9 mouse cellular contexts compared by ENCODE assay signal in the genomic region with DNA sequence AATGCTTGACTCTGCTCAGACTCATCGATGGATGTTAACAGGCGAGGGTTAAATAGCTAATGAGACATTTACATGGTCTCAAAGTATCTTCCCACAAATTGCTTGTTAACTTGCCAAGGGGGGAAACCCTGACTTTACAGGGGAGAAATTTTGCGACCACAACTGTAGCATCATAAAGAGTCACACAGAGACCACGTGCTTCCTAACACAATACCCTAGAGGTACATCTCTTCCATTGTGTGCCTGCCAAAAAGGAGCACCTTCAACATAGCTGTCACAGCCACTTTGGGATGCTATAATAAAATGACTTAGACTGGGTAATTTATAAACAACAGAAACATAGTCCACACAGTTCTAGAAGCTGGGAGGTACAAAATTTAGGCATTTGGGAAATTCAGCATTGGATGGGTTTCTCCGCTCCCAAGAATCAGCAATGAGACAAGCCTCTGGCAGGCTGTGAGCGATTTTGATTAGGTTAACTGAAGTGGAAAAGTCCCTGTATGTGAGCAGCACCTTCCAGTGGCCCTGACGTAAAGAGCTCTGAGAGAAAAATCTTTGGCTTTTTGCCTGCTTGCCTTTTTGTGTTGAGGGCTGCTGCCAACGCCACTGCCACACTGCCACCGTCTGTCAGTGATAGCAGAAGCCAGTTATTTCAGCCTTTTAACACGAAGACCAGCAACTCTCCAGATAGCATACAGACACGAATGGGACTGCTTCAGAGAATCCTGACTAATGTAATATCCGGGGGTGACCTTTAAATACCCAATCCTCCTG. TPM values are rescaled to one million over a fixed set of nuclear protein-coding genes. Genes with fewer than 3 reads are reported as not detected.
DNase-seq lines count a peak whose midpoint lies in the region; ATAC-seq and TF ChIP-seq lines count a peak whose summit lies in the region.
"Had no signal": no experiment of that assay in that cellular context is flagged by ENCODE, and none has a peak within 500 bp of the region (broad histone marks: within the 10 kb centered on the region; RNA-seq: fewer than 3 reads in every experiment).

No protein-coding gene starts in this region.

- TF ChIP-seq POLR2A in limb, embryonic 14.5 days (IDR thresholded peaks at IDR 0.05; ENCODE audit: borderline replicate concordance, extremely low read depth, insufficient read depth, insufficient read length) = no peak

- no peak overlapping the region for H3K27ac ChIP-seq in limb, embryonic 14.5 days (replicated peaks; ENCODE audit: low read depth, low read length)
- H3K27ac ChIP-seq in limb, embryonic 10.5 days = no peak overlapping the region
- H3K27ac ChIP-seq in neural tube, embryonic 14.5 days (ENCODE audit: low read depth, low read length) = no peak overlapping the region
- H3K27ac ChIP-seq: liver, embryonic 13.5 days had no signal

- H3K9me3 ChIP-seq in limb, embryonic 14.5 days (ENCODE audit: control insufficient read depth, low read length) = no peaks in the 10 kb centered on the region
- no peaks in the 10 kb centered on the region for H3K9me3 ChIP-seq in limb, embryonic 10.5 days (replicated peaks)
- H3K9me3 ChIP-seq in neural tube, embryonic 14.5 days (ENCODE audit: control insufficient read depth, low read length) = no peaks in the 10 kb centered on the region
- H3K9me3 ChIP-seq: liver, embryonic 13.5 days had no signal

- ATAC-seq in limb, embryonic 14.5 days (ENCODE audit: low FRiP score, low read depth) = no peak
- peak; percentile 60; the same call in 1 of the 2 replicates for ATAC-seq in neural tube, embryonic 14.5 days (ENCODE audit: low read depth)
- no peak for ATAC-seq in monocyte, adult 5-6 weeks (replicated peaks; ENCODE audit: insufficient number of reproducible peaks, low FRiP score, low TSS enrichment, poor library complexity, severe bottlenecking)

- WGBS in limb, embryonic 14.5 days = 60% methylated on average over 12 of the region's 12 CpGs
- 78% methylated on average over 12 of the region's 12 CpGs for WGBS in limb, embryonic 10.5 days
- 52% methylated on average over 12 of the region's 12 CpGs for WGBS in neural tube, embryonic 14.5 days

- H3K4me1 ChIP-seq in limb, embryonic 14.5 days (ENCODE audit: control insufficient read depth, insufficient read depth, low read length) = no peaks in the 10 kb centered on the region
- no peaks in the 10 kb centered on the region for H3K4me1 ChIP-seq in limb, embryonic 10.5 days
- H3K4me1 ChIP-seq in neural tube, embryonic 14.5 days (ENCODE audit: control insufficient read depth, insufficient read depth, low read length) = no peaks in the 10 kb centered on the region
- H3K4me1 ChIP-seq: liver, embryonic 13.5 days had no signal

- peak; percentile 3 to 26 for DNase-seq in frontal cortex, postnatal 36 days (ENCODE audit: low spot score in 2 of 2)
- no peak for DNase-seq in frontal cortex, postnatal 14 days (ENCODE audit: low spot score in 2 of 2)
- DNase-seq in limb, embryonic 14.5 days (ENCODE audit: low spot score) = peak; percentile 21
- DNase-seq in limb, embryonic 10.5 days (ENCODE audit: low spot score) = no peak
- peak; percentile 73 for DNase-seq in cerebellum, adult 9-10 months
- DNase-seq in gastrocnemius, adult 8-10 months (ENCODE audit: low spot score in 2 of 2) = no peak
- DNase-seq: liver, embryonic 13.5 days had no signal

- no peaks in the 10 kb centered on the region for H3K27me3 ChIP-seq in limb, embryonic 14.5 days (ENCODE audit: control insufficient read depth, insufficient read depth, low read length)
- H3K27me3 ChIP-seq in limb, embryonic 10.5 days (ENCODE audit: low read depth, poor library complexity, severe bottlenecking) = peaks cover 21% of the 10 kb centered on the region
- no peaks in the 10 kb centered on the region for H3K27me3 ChIP-seq in neural tube, embryonic 14.5 days (ENCODE audit: control insufficient read depth, insufficient read depth, low read length)
- H3K27me3 ChIP-seq: liver, embryonic 13.5 days had no signal

- no peak overlapping the region for H3K4me3 ChIP-seq in limb, embryonic 14.5 days (replicated peaks; ENCODE audit: low read length)
- H3K4me3 ChIP-seq in limb, embryonic 10.5 days = no peak overlapping the region
- H3K4me3 ChIP-seq in neural tube, embryonic 14.5 days (ENCODE audit: low read depth, low read length) = no peak overlapping the region
- H3K4me3 ChIP-seq: liver, embryonic 13.5 days had no signal

- no peak overlapping the region for H3K9ac ChIP-seq in limb, embryonic 14.5 days (ENCODE audit: low read depth, low read length, severe bottlenecking)
- H3K9ac ChIP-seq in neural tube, embryonic 14.5 days (replicated peaks; ENCODE audit: low read depth, low read length) = no peak overlapping the region
- H3K9ac ChIP-seq: liver, embryonic 13.5 days had no signal

- H3K4me2 ChIP-seq in limb, embryonic 14.5 days (replicated peaks; ENCODE audit: low read depth, low read length, severe bottlenecking) = no peak overlapping the region
- H3K4me2 ChIP-seq in neural tube, embryonic 14.5 days (ENCODE audit: low read depth, low read length) = no peak overlapping the region
- H3K4me2 ChIP-seq: liver, embryonic 13.5 days had no signal

- H3K36me3 ChIP-seq in limb, embryonic 14.5 days (ENCODE audit: control insufficient read depth, insufficient read depth, low read length) = no peaks in the 10 kb centered on the region
- peaks cover 5% of the 10 kb centered on the region for H3K36me3 ChIP-seq in limb, embryonic 10.5 days
- no peaks in the 10 kb centered on the region for H3K36me3 ChIP-seq in neural tube, embryonic 14.5 days (ENCODE audit: control insufficient read depth, insufficient read depth, low read length)
- H3K36me3 ChIP-seq: liver, embryonic 13.5 days had no signal

RNA-seq across cellular contexts. Expression of a gene that starts 27.8 kb away (rescaled TPM):
- polyA plus RNA-seq in limb, embryonic 14.5 days (2012; rRNA removed) = 26.1 and 29.2 TPM in 2 replicates
- polyA plus RNA-seq in limb, embryonic 14.5 days (2014; fragmentation: Nextera tagmentation; extraction: Ambion mirVana) = 33.6 and 37.7 TPM in 2 replicates
- polyA plus RNA-seq in limb, embryonic 10.5 days (2016; fragmentation: Nextera tagmentation; extraction: Ambion mirVana) = 34.7 and 36.2 TPM in 2 replicates
- polyA plus RNA-seq in neural tube, embryonic 14.5 days (2014; fragmentation: Nextera tagmentation; extraction: Ambion mirVana) = 27.2 and 31.6 TPM in 2 replicates
- 24.6 to 41.0 TPM (median 36.6 TPM) in 3 replicates for total RNA-seq in monocyte, adult 5-6 weeks (2017)
- 1 to 10 TPM; 5.6 to 8.6 (median 7.7) TPM for total RNA-seq in gastrocnemius, adult 8-10 months (2022)

RNA-seq across cellular contexts. Expression of a gene that starts 58.1 kb away (rescaled TPM):
- polyA plus RNA-seq in limb, embryonic 14.5 days (2012; rRNA removed) = 28.0 and 28.1 TPM in 2 replicates
- polyA plus RNA-seq in limb, embryonic 14.5 days (2014; fragmentation: Nextera tagmentation; extraction: Ambion mirVana) = 71.6 and 72.0 TPM in 2 replicates
- polyA plus RNA-seq in limb, embryonic 10.5 days (2016; fragmentation: Nextera tagmentation; extraction: Ambion mirVana) = 40.6 and 48.4 TPM in 2 replicates
- polyA plus RNA-seq in neural tube, embryonic 14.5 days (2014; fragmentation: Nextera tagmentation; extraction: Ambion mirVana) = 209 and 238 TPM in 2 replicates
- total RNA-seq in monocyte, adult 5-6 weeks (2017) = 74.7 to 111 TPM (median 94.3 TPM) in 3 replicates
- total RNA-seq in gastrocnemius, adult 8-10 months (2022) = 10 to 100 TPM; 11.4 to 13.6 (median 13.0) TPM

Comparison
In these comparisons a context has a peak if more than half of its experiments do, and no peak if none do; other contexts are left out.
1. DNase-seq: peak in frontal cortex, postnatal 36 days (2 of 2), limb, embryonic 14.5 days (single experiment) and cerebellum, adult 9-10 months (single experiment); none in frontal cortex, postnatal 14 days (0 of 2), limb, embryonic 10.5 days (single experiment) and gastrocnemius, adult 8-10 months (0 of 2).